Mouse (Mus musculus) limb, embryonic 10.5 days (tissue): ENCODE measurements around the gene Mtor. TPM values are rescaled to one million over a fixed set of nuclear protein-coding genes. Genes with fewer than 3 reads are reported as not detected.

Source experiments
- DNase-seq: peaks from one replicate; pipeline ENCODE4 v3.0.0-alpha.2; 2017; ENCODE audit warnings: low spot score
- H3K27ac ChIP-seq: fragments of 300-500 bp; sonication (generic); 2 replicates; pipeline ENCODE4 v1.5.1; 2016; ENCODE audit warnings: mild to moderate bottlenecking
- H3K27me3 ChIP-seq: fragments of 300-500 bp; sonication (generic); 2 replicates; pipeline ENCODE4 v1.6.1; 2016; ENCODE audit warnings: low read depth, mild to moderate bottlenecking; ENCODE audit not compliant: poor library complexity, severe bottlenecking
- H3K36me3 ChIP-seq: fragments of 300-500 bp; sonication (generic); 2 replicates; pipeline ENCODE4 v1.6.1; 2016; ENCODE audit warnings: mild to moderate bottlenecking, moderate library complexity
- H3K4me1 ChIP-seq: fragments of 300-500 bp; sonication (generic); 2 replicates; pipeline ENCODE4 v1.6.1; 2016
- H3K4me3 ChIP-seq: fragments of 300-500 bp; sonication (generic); 2 replicates; pipeline ENCODE4 v1.5.1; 2016; ENCODE audit warnings: mild to moderate bottlenecking, moderate library complexity
- H3K9me3 ChIP-seq: fragments of 300-500 bp; sonication (generic); replicated peaks from 2 replicates; pipeline ENCODE4 v1.6.1; 2016; ENCODE audit warnings: mild to moderate bottlenecking
- whole genome bisulfite sequencing: fragments of 180-500 bp; shearing (Covaris S2); methylation state at CpG from one replicate; pipeline ENCODE4 v1.1.7; 2016; 5-methylcytosine and 5-hydroxymethylcytosine counted together
- polyA plus RNA-seq: library from polyadenylated mRNA; unstranded; fragments of >200 nt; fragmentation: Nextera tagmentation; extraction: Ambion mirVana; gene quantifications from 2 replicates; pipeline ENCODE4 v1.2.1, GENCODE M21; 2016

Gene Mtor
- polyA plus RNA-seq, 1 experiment from 2014 or later, result 22.3 TPM

- Histone ChIP-seq H3K4me3 (no peak overlapping the region), H3K4me1 (no peaks in the 10 kb centered on the region), H3K27ac (no peak overlapping the region), H3K36me3 (peaks cover 86% of the 10 kb centered on the region), H3K9me3 (no peaks in the 10 kb centered on the region), H3K27me3 (no peaks in the 10 kb centered on the region)
- WGBS, result 93% methylated on average over 5 of the region's 5 CpGs
- DNase-seq, result no peak
These were observed 7.1 kb downstream of the Mtor start for GRCm38 (mm10) chr4:148455477-148456025.

DNA sequence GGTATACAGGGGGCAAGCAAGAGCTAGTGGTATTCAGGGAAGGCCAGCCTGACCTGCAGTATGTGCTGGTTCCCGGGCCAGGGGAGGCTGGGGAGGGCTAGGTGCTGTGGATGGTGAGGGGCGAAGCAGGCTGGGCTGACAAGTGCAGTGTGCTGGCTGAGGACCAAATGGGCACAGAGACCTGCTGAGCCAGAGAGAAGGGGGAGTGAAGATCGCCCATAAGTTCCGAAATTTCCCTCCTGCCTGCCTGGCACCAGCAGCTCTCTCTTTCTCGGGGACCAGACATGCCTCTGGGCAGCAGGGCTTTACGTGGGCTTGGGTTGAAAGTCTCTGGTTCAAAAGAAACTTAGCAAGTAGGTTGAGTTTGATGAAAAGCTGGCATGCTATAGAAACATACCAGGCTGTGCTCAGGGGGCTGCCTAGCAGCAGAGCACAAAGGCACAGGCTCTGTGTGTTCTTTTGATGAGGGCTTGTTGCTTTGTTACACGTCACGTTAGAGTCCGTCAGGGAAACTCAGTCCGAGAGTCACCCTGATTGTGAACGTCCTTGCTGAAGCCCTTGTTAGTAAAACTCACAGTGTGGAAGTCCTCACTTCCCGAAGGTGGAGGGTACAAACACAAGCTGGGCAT lies 12.4 kb downstream of the Mtor start:
- Histone ChIP-seq H3K27me3 (no peaks in the 10 kb centered on the region), H3K27ac (no peak overlapping the region), H3K4me1 (no peaks in the 10 kb centered on the region), H3K9me3 (no peaks in the 10 kb centered on the region), H3K4me3 (no peak overlapping the region), H3K36me3 (peaks cover 100% of the 10 kb centered on the region)
- WGBS, result 90% methylated on average over 12 of the region's 12 CpGs
- DNase-seq, result no peak

DNA sequence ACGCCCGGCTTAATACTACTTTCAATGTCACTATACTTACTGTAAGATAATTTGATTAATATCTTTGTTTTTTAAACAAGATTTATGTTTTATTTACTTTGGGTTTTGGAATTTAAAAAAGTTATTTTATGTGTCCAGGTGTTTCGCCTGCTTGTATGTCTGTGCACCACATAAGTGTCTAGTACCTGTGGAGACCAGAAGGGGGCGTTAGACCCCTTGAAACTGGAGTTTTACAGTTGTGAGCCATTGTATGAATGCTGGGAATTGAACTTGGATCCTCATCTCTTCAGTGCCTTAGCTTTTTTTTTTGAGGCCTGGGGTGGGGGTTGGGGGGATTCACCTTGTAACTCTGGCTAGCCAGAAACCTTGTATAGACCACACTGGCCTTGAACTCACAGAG lies 13.4 kb downstream of the Mtor start:
- no peaks in the 10 kb centered on the region for H3K4me1 ChIP-seq
- WGBS, result 81% methylated on average over 4 of the region's 4 CpGs
- H3K4me3 ChIP-seq, result no peak overlapping the region
- no peak for DNase-seq
- H3K9me3 ChIP-seq, result no peaks in the 10 kb centered on the region
- no peak overlapping the region for H3K27ac ChIP-seq
- peaks cover 100% of the 10 kb centered on the region for H3K36me3 ChIP-seq
- H3K27me3 ChIP-seq, result no peaks in the 10 kb centered on the region

DNA sequence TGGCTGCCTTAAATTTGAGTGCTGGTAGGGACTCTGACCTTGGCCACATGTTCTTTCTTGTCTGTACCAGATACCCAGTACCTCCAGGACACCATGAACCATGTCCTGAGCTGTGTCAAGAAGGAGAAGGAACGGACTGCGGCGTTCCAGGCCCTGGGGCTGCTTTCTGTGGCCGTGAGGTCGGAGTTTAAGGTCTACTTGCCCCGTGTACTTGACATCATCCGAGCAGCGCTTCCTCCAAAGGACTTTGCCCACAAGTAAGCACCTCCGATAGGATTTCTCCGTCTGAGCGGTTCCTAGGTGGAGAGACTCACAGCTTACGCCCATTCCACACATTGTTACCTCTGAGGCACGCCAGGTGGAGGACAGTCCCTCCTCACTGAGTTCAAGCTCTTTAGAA lies 14.3 kb downstream of the Mtor start:
- DNase-seq, result no peak
- peaks cover 99% of the 10 kb centered on the region for H3K36me3 ChIP-seq
- H3K4me1 ChIP-seq, result no peaks in the 10 kb centered on the region
- no peak overlapping the region for H3K27ac ChIP-seq
- WGBS, result 96% methylated on average over 13 of the region's 13 CpGs
- H3K4me3 ChIP-seq, result no peak overlapping the region
- H3K27me3 ChIP-seq, result no peaks in the 10 kb centered on the region
- H3K9me3 ChIP-seq, result no peaks in the 10 kb centered on the region

- Histone ChIP-seq H3K36me3 (peaks cover 99% of the 10 kb centered on the region), H3K27me3 (no peaks in the 10 kb centered on the region), H3K27ac (no peak overlapping the region), H3K9me3 (no peaks in the 10 kb centered on the region), H3K4me1 (no peaks in the 10 kb centered on the region), H3K4me3 (no peak overlapping the region)
- DNase-seq, result no peak
- WGBS, result 91% methylated on average over 14 of the region's 14 CpGs
These were observed 15.0 kb downstream of the Mtor start for GRCm38 (mm10) chr4:148463208-148463960.

DNA sequence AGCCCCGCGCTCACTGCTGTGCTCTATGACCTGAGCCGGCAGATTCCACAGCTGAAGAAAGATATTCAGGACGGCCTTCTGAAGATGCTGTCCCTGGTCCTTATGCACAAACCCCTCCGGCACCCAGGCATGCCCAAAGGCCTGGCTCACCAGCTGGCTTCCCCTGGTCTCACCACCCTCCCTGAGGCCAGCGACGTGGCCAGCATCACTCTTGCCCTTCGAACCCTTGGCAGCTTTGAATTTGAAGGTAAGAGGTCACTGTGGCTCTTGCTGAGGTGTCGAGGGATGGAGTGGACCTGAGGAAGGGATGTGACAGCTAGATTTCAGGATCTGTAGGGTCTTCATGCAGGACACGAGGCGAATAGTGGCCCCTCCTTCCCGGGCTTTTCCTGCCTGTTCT lies 15.9 kb downstream of the Mtor start:
- DNase-seq, result no peak
- Histone ChIP-seq H3K9me3 (no peaks in the 10 kb centered on the region), H3K27me3 (no peaks in the 10 kb centered on the region), H3K4me3 (no peak overlapping the region), H3K36me3 (peaks cover 99% of the 10 kb centered on the region), H3K27ac (no peak overlapping the region), H3K4me1 (no peaks in the 10 kb centered on the region)
- 90% methylated on average over 12 of the region's 12 CpGs for WGBS

GRCm38 (mm10) chr4:148464869-148465268 lies 16.5 kb downstream of the Mtor start:
- Histone ChIP-seq H3K27ac (no peak overlapping the region), H3K4me1 (no peaks in the 10 kb centered on the region), H3K4me3 (no peak overlapping the region), H3K36me3 (peaks cover 99% of the 10 kb centered on the region), H3K9me3 (no peaks in the 10 kb centered on the region), H3K27me3 (no peaks in the 10 kb centered on the region)
- no peak for DNase-seq
- 96% methylated on average over 12 of the region's 12 CpGs for WGBS

GRCm38 (mm10) chr4:148466511-148467079 lies 18.2 kb downstream of the Mtor start:
- Histone ChIP-seq H3K9me3 (no peaks in the 10 kb centered on the region), H3K36me3 (peaks cover 98% of the 10 kb centered on the region), H3K4me3 (no peak overlapping the region), H3K27me3 (no peaks in the 10 kb centered on the region), H3K4me1 (peaks cover 17% of the 10 kb centered on the region), H3K27ac (no peak overlapping the region)
- DNase-seq, result no peak
- 96% methylated on average over 5 of the region's 5 CpGs for WGBS

- Histone ChIP-seq H3K9me3 (no peaks in the 10 kb centered on the region), H3K4me1 (peaks cover 33% of the 10 kb centered on the region), H3K27ac (no peak overlapping the region), H3K4me3 (no peak overlapping the region), H3K36me3 (peaks cover 98% of the 10 kb centered on the region), H3K27me3 (no peaks in the 10 kb centered on the region)
- 91% methylated on average over 10 of the region's 10 CpGs for WGBS
- no peak for DNase-seq
These were observed 20.0 kb downstream of the Mtor start for GRCm38 (mm10) chr4:148468396-148468795.

GRCm38 (mm10) chr4:148469487-148470252 lies 21.3 kb downstream of the Mtor start:
- WGBS, result 96% methylated on average over 11 of the region's 11 CpGs

DNA sequence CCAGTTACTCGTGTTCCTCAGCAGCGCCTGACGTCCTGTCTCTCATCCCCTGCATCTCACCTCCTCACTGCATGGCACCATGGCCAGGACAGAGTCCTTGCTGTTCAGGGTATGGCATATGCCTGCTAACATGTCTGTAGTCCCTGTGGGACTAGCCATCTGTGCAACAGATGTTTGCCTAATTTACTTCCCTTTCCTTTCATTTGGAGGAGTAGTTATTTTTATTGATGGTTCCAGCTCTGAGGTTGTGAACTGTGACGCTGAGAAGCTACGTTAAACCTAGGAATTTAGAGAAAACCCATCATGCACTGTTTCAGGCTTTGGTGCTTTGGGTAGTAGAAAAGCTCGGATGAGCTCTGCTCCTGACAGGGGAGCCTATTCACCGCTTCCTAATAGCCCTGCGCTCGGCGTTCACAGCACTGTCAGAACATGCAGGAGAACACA lies 23.0 kb downstream of the Mtor start:
- H3K9me3 ChIP-seq, result no peaks in the 10 kb centered on the region
- H3K27me3 ChIP-seq, result no peaks in the 10 kb centered on the region
- peak; percentile 61 for DNase-seq
- H3K27ac ChIP-seq, result peak overlapping the region; percentile 83
- no peak overlapping the region for H3K4me3 ChIP-seq
- peaks cover 34% of the 10 kb centered on the region for H3K4me1 ChIP-seq
- WGBS, result 39% methylated on average over 10 of the region's 10 CpGs
- H3K36me3 ChIP-seq, result peaks cover 98% of the 10 kb centered on the region

More at GRCm38 (mm10) chr4:148469487-148470252, 21.3 kb downstream of the Mtor start:
- no peak for DNase-seq
- Histone ChIP-seq H3K36me3 (peaks cover 98% of the 10 kb centered on the region), H3K9me3 (no peaks in the 10 kb centered on the region), H3K4me3 (no peak overlapping the region), H3K27me3 (no peaks in the 10 kb centered on the region), H3K27ac (peak overlapping the region; percentile 83; the same call in 1 of the 2 replicates), H3K4me1 (peaks cover 34% of the 10 kb centered on the region)

DNA sequence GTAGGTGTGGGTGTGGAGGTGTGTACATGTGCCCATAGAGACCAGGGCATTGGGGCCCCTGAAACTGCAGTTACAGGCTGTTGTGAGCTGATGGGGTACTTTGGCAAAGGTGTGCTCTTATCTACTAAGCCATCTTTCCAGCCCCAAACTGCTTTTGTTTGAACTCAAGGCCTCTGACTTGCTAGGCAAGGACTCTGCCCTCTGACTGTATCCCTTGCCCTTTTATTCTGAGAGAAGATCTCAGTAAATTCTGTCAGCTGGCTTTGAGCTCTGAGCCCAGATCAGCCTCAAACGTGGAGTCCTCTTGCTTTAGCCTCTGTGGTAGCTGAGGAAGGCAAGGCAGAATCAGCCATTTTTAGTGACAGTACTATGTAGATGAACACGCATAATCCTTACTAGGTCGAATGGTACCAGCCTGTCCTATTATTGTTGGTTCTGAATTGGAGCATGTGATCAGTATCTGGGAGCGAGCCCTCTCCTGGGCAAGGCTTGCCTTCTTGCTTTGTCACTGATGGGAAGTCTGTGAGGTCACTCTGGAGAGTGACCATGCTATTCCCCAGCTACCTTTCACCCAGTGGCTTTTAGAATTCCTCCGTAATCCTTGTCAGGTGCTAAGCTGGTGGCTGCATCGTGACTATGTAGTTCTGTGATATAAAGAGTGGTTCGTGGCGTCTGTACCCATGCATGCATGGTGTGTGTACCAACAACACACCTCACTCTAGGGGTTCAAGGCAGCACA lies 24.2 kb downstream of the Mtor start:
- DNase-seq, result no peak
- 91% methylated on average over 8 of the region's 8 CpGs for WGBS
- H3K4me3 ChIP-seq, result no peak overlapping the region
- no peaks in the 10 kb centered on the region for H3K9me3 ChIP-seq
- H3K36me3 ChIP-seq, result peaks cover 99% of the 10 kb centered on the region
- no peaks in the 10 kb centered on the region for H3K27me3 ChIP-seq
- peaks cover 34% of the 10 kb centered on the region for H3K4me1 ChIP-seq
- peak overlapping the region; percentile 83 for H3K27ac ChIP-seq
